Mouse (Mus musculus) lung, postnatal 36 days (tissue): ENCODE measurements around the gene Spop.

Experiments
- DNase-seq: peaks from one replicate; pipeline ENCODE4 v3.0.0; 2022; ENCODE audit warnings: mixed read lengths

Gene Spop

DNA sequence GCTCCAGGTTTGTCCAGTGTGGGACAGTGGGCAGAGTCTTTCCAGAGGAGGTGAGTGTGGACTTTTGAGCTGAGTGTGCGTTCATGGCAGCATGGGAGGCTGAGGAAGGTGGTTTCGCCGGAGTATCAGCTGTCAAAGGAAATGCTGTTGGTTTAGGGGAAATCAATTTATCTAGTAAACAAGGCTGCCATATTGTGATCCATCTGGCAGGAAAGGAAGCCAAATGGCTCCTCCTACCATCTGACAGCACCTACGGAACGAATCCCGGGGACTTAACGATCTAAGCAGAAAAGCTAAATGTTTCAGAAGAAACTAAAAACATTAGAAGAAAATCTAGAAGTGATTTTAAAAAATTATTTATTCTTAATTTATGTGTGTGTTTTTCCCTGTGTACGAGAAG, 113.4 kb downstream of the Spop start:
- no peak for DNase-seq

DNA sequence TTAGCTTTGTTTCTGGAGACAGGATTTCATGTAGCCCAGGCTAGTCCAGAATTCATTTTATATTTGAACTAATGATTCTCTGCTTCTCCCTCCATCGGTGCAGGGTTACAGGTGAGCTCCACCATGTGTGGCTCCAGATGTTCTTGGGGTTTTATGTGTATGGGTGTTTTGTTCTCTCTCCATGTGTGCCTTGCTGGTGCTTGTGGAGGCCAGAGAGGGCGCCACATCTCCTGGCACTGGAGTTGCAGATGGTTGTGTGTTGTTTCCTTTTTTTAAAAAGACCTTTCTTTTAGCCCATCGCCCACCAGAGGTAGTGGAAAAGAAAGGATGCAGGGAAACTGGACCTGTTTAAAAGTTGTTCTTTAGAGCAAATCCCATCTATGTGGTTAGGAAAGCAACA, 114.4 kb downstream of the Spop start:
- no peak for DNase-seq

DNA sequence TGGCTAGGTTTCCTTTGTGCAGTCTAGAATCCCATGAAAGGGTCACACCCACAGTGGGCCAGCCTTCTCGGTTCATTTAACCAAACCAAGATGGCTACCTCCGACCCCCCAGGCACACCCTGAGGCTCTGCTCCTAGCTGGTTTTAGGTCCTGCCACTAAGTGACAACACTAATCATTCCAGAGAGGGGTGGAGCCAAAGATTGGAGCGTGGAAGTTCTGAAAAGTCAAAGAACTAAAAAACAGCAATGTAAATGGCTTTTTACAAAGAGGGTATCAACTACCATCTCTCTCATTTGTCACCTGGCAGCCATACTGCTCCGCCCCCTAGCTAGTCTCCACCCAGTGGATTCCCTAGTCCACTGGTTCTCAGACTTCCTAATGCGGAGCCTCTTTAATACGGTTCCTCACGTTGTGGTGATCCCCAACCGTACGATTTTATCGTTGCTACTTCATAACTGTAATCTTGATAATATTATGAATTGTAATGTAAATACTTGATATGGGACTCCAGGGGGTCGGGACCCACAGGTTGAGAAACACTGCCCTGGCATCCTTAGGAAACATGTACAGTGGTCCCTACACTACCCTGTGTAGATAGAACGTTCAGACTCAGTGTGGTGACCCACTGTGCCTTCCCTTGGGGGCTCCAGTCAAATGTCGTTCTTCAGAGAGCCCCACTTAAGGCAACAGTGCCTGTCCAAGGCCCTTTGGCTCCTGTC, 118.6 kb downstream of the Spop start:
- DNase-seq: no peak

DNA sequence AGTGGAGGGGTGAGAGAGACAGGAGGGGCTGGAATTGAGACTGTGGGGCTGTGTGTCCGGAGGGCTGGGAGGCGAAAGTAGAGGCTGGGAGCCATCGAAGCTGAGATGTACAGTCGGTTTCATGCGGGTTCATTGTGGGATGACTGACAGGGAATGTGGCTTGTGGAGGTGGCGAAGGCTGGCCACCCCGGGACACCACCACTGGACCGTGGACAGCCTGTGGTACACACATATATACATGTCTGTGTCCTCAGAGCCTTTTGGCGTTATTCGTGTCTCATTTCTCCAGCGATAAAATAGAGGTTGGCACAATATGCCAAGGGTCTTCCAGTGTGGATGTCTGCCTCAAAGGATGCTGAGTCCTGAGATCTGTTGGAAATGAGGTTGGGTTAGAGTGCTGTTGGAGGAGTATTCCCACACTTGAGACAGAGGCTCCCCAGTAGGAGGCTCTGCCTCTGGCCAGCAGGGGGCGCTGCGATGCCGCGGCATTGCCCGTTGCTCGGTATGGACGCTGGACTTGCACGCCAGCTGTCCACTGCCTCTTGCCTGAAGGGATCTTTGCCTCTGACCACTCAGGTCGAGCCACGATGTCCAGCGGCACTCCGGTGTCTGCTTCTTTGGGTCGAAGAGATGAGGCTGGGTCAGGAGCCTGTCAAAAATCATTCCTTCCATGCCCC, 119.7 kb downstream of the Spop start:
- DNase-seq: peak; percentile 88

DNA sequence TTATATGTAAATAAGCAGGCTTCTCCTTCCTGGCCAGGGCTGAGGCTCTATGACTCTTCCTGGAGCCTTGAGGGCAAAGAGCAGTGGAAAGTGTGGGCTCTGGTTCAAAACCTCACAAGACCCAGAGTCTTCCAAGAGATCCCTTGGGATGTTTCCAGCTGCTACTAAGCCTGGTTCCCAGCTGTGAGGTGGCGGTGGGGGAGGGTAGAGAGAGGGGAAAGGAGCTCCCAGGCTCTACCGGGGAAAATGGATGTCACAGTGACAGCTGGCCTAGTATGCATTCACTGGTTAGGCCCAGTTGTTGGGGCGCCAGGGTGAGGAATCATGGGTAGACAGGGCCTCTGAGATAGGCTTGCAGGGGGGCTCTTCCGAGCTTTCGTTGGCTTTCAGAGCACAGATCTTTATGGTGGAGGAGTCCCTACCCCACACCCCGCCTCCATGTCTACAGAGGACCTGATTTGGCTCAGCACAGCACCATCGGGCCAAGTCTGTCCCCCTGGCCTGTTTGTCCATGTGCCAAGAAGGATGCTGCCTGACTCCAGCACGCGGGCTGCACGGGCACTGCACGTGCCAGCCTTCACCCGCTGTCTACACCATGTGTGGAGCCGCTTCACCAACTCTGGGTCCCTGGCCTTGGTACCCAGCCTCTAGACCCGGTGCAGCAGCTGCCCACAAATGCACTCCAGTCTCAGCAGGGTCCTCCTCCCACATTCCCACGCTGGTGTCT, 124.7 kb downstream of the Spop start:
- DNase-seq: no peak

DNA sequence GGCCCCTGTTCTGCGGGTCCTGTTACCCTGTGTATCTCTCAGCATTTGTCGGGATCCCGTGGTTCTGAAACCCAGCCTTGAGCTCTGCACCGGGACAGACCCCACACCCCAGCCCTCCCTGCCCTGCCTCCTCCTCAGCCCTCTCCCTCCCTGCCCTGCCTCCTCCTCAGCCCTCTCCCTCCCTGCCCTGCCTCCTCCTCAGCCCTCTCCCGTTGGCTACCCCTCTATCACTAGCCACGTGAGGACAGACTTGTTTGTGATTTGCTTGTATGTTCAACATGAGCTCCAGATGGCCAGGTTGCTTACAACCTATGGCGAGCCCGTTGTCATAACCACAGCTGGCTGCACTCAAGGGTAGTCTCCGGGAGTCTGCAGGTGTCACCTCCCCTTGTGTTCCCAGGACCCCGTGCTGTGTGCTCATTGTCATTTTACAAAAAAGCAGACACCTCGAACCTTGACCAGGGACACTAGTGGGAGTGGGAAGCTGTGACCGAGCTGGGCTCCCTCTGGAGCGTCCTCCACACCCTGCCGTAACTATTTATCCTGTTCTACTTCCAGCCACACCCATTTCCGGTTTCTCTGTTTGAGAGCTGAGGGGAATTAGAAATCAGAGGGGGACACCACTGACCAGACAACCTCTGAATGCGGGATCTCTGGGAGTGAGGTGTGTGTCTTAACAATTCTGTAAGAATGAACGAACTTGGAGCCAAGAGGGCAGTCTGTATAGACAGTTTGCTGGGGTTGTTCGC, 126.9 kb downstream of the Spop start:
- no peak for DNase-seq
